Mouse (Mus musculus): Measurements from ENCODE around the gene Pid1. TPM values are rescaled to one million over a fixed set of nuclear protein-coding genes. Genes with fewer than 3 reads are reported as not detected.

Pid1 gene
- polyA plus RNA-seq, 1 experiment from 2014 or later = 9.7 TPM

GRCm38 (mm10) chr1:84257656-84258055, 106.3 kb downstream of the Pid1 start:
- no peak overlapping the region for H3K4me3 ChIP-seq (ENCODE audit: low read length)

GRCm38 (mm10) chr1:84254361-84254760, 109.6 kb downstream of the Pid1 start:
- Histone ChIP-seq H3K27ac (ENCODE audit: low read length) (no peak overlapping the region), H3K27me3 (ENCODE audit: control insufficient read depth, insufficient read depth, low read length) (no peaks in the 10 kb centered on the region), H3K4me1 (ENCODE audit: control insufficient read depth, insufficient read depth, low read length) (no peaks in the 10 kb centered on the region), H3K9me3 (replicated peaks; ENCODE audit: control insufficient read depth, low read length) (no peaks in the 10 kb centered on the region), H3K9ac (ENCODE audit: low read length) (no peak overlapping the region), H3K36me3 (ENCODE audit: control insufficient read depth, insufficient read depth) (no peaks in the 10 kb centered on the region), H3K4me3 (ENCODE audit: low read length) (no peak overlapping the region), H3K4me2 (ENCODE audit: low read depth, low read length) (no peak overlapping the region)
- no peak for ATAC-seq (replicated peaks; ENCODE audit: extremely low read depth, insufficient read depth, low FRiP score)
- 61% methylated on average over 5 of the region's 5 CpGs for WGBS

More at GRCm38 (mm10) chr1:84257656-84258055, 106.3 kb downstream of the Pid1 start:
- WGBS = 87% methylated on average over 2 of the region's 2 CpGs
- no peak overlapping the region for H3K4me2 ChIP-seq (ENCODE audit: low read depth, low read length)
- ATAC-seq (replicated peaks; ENCODE audit: extremely low read depth, insufficient read depth, low FRiP score) = no peak
- H3K9ac ChIP-seq (ENCODE audit: low read length) = no peak overlapping the region
- H3K9me3 ChIP-seq (replicated peaks; ENCODE audit: control insufficient read depth, low read length) = no peaks in the 10 kb centered on the region
- no peaks in the 10 kb centered on the region for H3K4me1 ChIP-seq (ENCODE audit: control insufficient read depth, insufficient read depth, low read length)
- H3K36me3 ChIP-seq (ENCODE audit: control insufficient read depth, insufficient read depth) = no peaks in the 10 kb centered on the region
- H3K27ac ChIP-seq (ENCODE audit: low read length) = no peak overlapping the region
- H3K27me3 ChIP-seq (ENCODE audit: control insufficient read depth, insufficient read depth, low read length) = no peaks in the 10 kb centered on the region

- WGBS = 48% methylated on average over 3 of the region's 3 CpGs
- Histone ChIP-seq H3K9me3 (replicated peaks; ENCODE audit: control insufficient read depth, low read length) (no peaks in the 10 kb centered on the region), H3K36me3 (ENCODE audit: control insufficient read depth, insufficient read depth) (no peaks in the 10 kb centered on the region), H3K27ac (ENCODE audit: low read length) (no peak overlapping the region), H3K27me3 (ENCODE audit: control insufficient read depth, insufficient read depth, low read length) (no peaks in the 10 kb centered on the region), H3K4me1 (ENCODE audit: control insufficient read depth, insufficient read depth, low read length) (no peaks in the 10 kb centered on the region), H3K4me3 (ENCODE audit: low read length) (no peak overlapping the region), H3K4me2 (ENCODE audit: low read depth, low read length) (no peak overlapping the region), H3K9ac (ENCODE audit: low read length) (no peak overlapping the region)
- no peak for ATAC-seq (replicated peaks; ENCODE audit: extremely low read depth, insufficient read depth, low FRiP score)
Observed at GRCm38 (mm10) chr1:84253838-84254237, 110.1 kb downstream of the Pid1 start.

GRCm38 (mm10) chr1:84251205-84251604, 112.8 kb downstream of the Pid1 start:
- Histone ChIP-seq H3K4me3 (ENCODE audit: low read length) (no peak overlapping the region), H3K27me3 (ENCODE audit: control insufficient read depth, insufficient read depth, low read length) (no peaks in the 10 kb centered on the region), H3K27ac (ENCODE audit: low read length) (no peak overlapping the region), H3K9ac (ENCODE audit: low read length) (no peak overlapping the region), H3K9me3 (replicated peaks; ENCODE audit: control insufficient read depth, low read length) (no peaks in the 10 kb centered on the region), H3K36me3 (ENCODE audit: control insufficient read depth, insufficient read depth) (no peaks in the 10 kb centered on the region), H3K4me1 (ENCODE audit: control insufficient read depth, insufficient read depth, low read length) (no peaks in the 10 kb centered on the region), H3K4me2 (ENCODE audit: low read depth, low read length) (no peak overlapping the region)
- ATAC-seq (replicated peaks; ENCODE audit: extremely low read depth, insufficient read depth, low FRiP score) = no peak
- WGBS = 37% methylated on average over 1 of the region's 1 CpGs

- no peak overlapping the region for H3K4me2 ChIP-seq (ENCODE audit: low read depth, low read length)
Observed at GRCm38 (mm10) chr1:84250770-84251169, 113.2 kb downstream of the Pid1 start.

GRCm38 (mm10) chr1:84249772-84250338, 114.1 kb downstream of the Pid1 start:
- 84% methylated on average over 6 of the region's 6 CpGs for WGBS
- Histone ChIP-seq H3K4me2 (ENCODE audit: low read depth, low read length) (no peak overlapping the region), H3K36me3 (ENCODE audit: control insufficient read depth, insufficient read depth) (no peaks in the 10 kb centered on the region), H3K4me3 (ENCODE audit: low read length) (no peak overlapping the region), H3K27ac (ENCODE audit: low read length) (no peak overlapping the region), H3K4me1 (ENCODE audit: control insufficient read depth, insufficient read depth, low read length) (no peaks in the 10 kb centered on the region), H3K9me3 (replicated peaks; ENCODE audit: control insufficient read depth, low read length) (no peaks in the 10 kb centered on the region), H3K9ac (ENCODE audit: low read length) (no peak overlapping the region), H3K27me3 (ENCODE audit: control insufficient read depth, insufficient read depth, low read length) (no peaks in the 10 kb centered on the region)
- no peak for ATAC-seq (replicated peaks; ENCODE audit: extremely low read depth, insufficient read depth, low FRiP score)

More at GRCm38 (mm10) chr1:84250770-84251169, 113.2 kb downstream of the Pid1 start:
- Histone ChIP-seq H3K27ac (ENCODE audit: low read length) (no peak overlapping the region), H3K4me3 (ENCODE audit: low read length) (no peak overlapping the region), H3K4me1 (ENCODE audit: control insufficient read depth, insufficient read depth, low read length) (no peaks in the 10 kb centered on the region), H3K36me3 (ENCODE audit: control insufficient read depth, insufficient read depth) (no peaks in the 10 kb centered on the region), H3K9ac (ENCODE audit: low read length) (no peak overlapping the region), H3K9me3 (replicated peaks; ENCODE audit: control insufficient read depth, low read length) (no peaks in the 10 kb centered on the region), H3K27me3 (ENCODE audit: control insufficient read depth, insufficient read depth, low read length) (no peaks in the 10 kb centered on the region)
- no peak for ATAC-seq (replicated peaks; ENCODE audit: extremely low read depth, insufficient read depth, low FRiP score)
- 76% methylated on average over 1 of the region's 1 CpGs for WGBS

- Histone ChIP-seq H3K9ac (ENCODE audit: low read length) (no peak overlapping the region), H3K27ac (ENCODE audit: low read length) (no peak overlapping the region), H3K9me3 (replicated peaks; ENCODE audit: control insufficient read depth, low read length) (no peaks in the 10 kb centered on the region), H3K36me3 (ENCODE audit: control insufficient read depth, insufficient read depth) (no peaks in the 10 kb centered on the region), H3K4me2 (ENCODE audit: low read depth, low read length) (no peak overlapping the region), H3K27me3 (ENCODE audit: control insufficient read depth, insufficient read depth, low read length) (no peaks in the 10 kb centered on the region), H3K4me3 (ENCODE audit: low read length) (no peak overlapping the region), H3K4me1 (ENCODE audit: control insufficient read depth, insufficient read depth, low read length) (no peaks in the 10 kb centered on the region)
- ATAC-seq (replicated peaks; ENCODE audit: extremely low read depth, insufficient read depth, low FRiP score) = no peak
- WGBS = 67% methylated on average over 3 of the region's 3 CpGs
Observed at GRCm38 (mm10) chr1:84247111-84247510, 116.9 kb downstream of the Pid1 start.

GRCm38 (mm10) chr1:84241192-84241828, 122.7 kb downstream of the Pid1 start:
- no peak overlapping the region for H3K9ac ChIP-seq (ENCODE audit: low read length)
- H3K27ac ChIP-seq (ENCODE audit: low read length) = no peak overlapping the region
- no peak for ATAC-seq (replicated peaks; ENCODE audit: extremely low read depth, insufficient read depth, low FRiP score)
- H3K9me3 ChIP-seq (replicated peaks; ENCODE audit: control insufficient read depth, low read length) = no peaks in the 10 kb centered on the region
- WGBS = 66% methylated on average over 4 of the region's 4 CpGs
- no peak overlapping the region for H3K4me3 ChIP-seq (ENCODE audit: low read length)
- H3K27me3 ChIP-seq (ENCODE audit: control insufficient read depth, insufficient read depth, low read length) = no peaks in the 10 kb centered on the region
- no peak overlapping the region for H3K4me2 ChIP-seq (ENCODE audit: low read depth, low read length)
- H3K4me1 ChIP-seq (ENCODE audit: control insufficient read depth, insufficient read depth, low read length) = no peaks in the 10 kb centered on the region
- no peaks in the 10 kb centered on the region for H3K36me3 ChIP-seq (ENCODE audit: control insufficient read depth, insufficient read depth)

GRCm38 (mm10) chr1:84240203-84240602, 123.8 kb downstream of the Pid1 start:
- no peaks in the 10 kb centered on the region for H3K4me1 ChIP-seq (ENCODE audit: control insufficient read depth, insufficient read depth, low read length)
- ATAC-seq (replicated peaks; ENCODE audit: extremely low read depth, insufficient read depth, low FRiP score) = no peak
- WGBS = 87% methylated on average over 2 of the region's 2 CpGs
- H3K36me3 ChIP-seq (ENCODE audit: control insufficient read depth, insufficient read depth) = no peaks in the 10 kb centered on the region
- H3K4me3 ChIP-seq (ENCODE audit: low read length) = no peak overlapping the region
- no peak overlapping the region for H3K9ac ChIP-seq (ENCODE audit: low read length)
- no peak overlapping the region for H3K27ac ChIP-seq (ENCODE audit: low read length)
- H3K27me3 ChIP-seq (ENCODE audit: control insufficient read depth, insufficient read depth, low read length) = no peaks in the 10 kb centered on the region
- H3K9me3 ChIP-seq (replicated peaks; ENCODE audit: control insufficient read depth, low read length) = no peaks in the 10 kb centered on the region
- H3K4me2 ChIP-seq (ENCODE audit: low read depth, low read length) = no peak overlapping the region
